Comparison of ENCODE assay signal across 25 mouse cellular contexts in genomic region chr3:27541841-27542240, GRCm38 (mm10).
DNase-seq lines count a peak whose midpoint lies in the region; ATAC-seq and TF ChIP-seq lines count a peak whose summit lies in the region.
"Had no signal": no experiment of that assay in that cellular context is flagged by ENCODE, and none has a peak within 500 bp of the region (broad histone marks: within the 10 kb centered on the region; RNA-seq: fewer than 3 reads in every experiment).

No protein-coding gene starts in this region.

- no peaks in the 10 kb centered on the region for H3K4me1 ChIP-seq in megakaryocyte, embryonic 14.5 days
- H3K4me1 ChIP-seq in E14TG2a.4 (replicated peaks; ENCODE audit: low read depth, low read length) = peaks cover 48% of the 10 kb centered on the region
- H3K4me1 ChIP-seq: embryonic facial prominence, embryonic 10.5 days; embryonic facial prominence, embryonic 12.5 days; forebrain, embryonic 13.5 days; forebrain, embryonic 15.5 days had no signal

- H3K27ac ChIP-seq in left cerebral cortex, adult 2 months = no peak overlapping the region
- H3K27ac ChIP-seq: embryonic facial prominence, embryonic 10.5 days; embryonic facial prominence, embryonic 12.5 days; forebrain, embryonic 13.5 days; forebrain, embryonic 15.5 days had no signal

- intact Hi-C loops in heart, postnatal 14 days (cut with DNase I) = no loop called here
- intact Hi-C loops in left cerebral cortex, adult 2 months (cut with DNase I) = no loop called here

- DNase-seq in heart, adult 11 months = peak; percentile 69
- DNase-seq in heart, postnatal 14 days = no peak
- DNase-seq in left cerebral cortex, adult 2 months (ENCODE audit: extremely low spot score in 1 of 2, low spot score in 2 of 2) = no peak
- DNase-seq: adrenal gland, adult 8-10 months; adrenal gland, postnatal 14 days; adrenal gland, postnatal 36 days; B cell, adult 2 months; cerebellum, adult 11-12 months; cerebellum, adult 2 months; cerebellum, adult 9-10 months; cerebellum, postnatal 10 days; cerebellum, postnatal 25 days; forebrain, postnatal 0 days had no signal

- H3K27me3 ChIP-seq in megakaryocyte, embryonic 14.5 days (replicated peaks) = peaks cover 2% of the 10 kb centered on the region
- H3K27me3 ChIP-seq in E14TG2a.4 (ENCODE audit: insufficient read depth, low read length) = no peaks in the 10 kb centered on the region
- H3K27me3 ChIP-seq: CH12.LX; embryonic facial prominence, embryonic 12.5 days; forebrain, embryonic 13.5 days; forebrain, embryonic 15.5 days; Patski had no signal

- 0 out of 2 replicates have a peak, but pooled peaks cover 4% of the 10 kb centered on the region for H3K9me3 ChIP-seq in megakaryocyte, embryonic 14.5 days
- H3K9me3 ChIP-seq in E14TG2a.4 (ENCODE audit: low read length) = no peaks in the 10 kb centered on the region
- H3K9me3 ChIP-seq: embryonic facial prominence, embryonic 10.5 days; embryonic facial prominence, embryonic 12.5 days; forebrain, embryonic 13.5 days; forebrain, embryonic 15.5 days; G1E had no signal

- no peak for TF ChIP-seq CTCF in E14TG2a.4 (conservative IDR thresholded peaks at IDR 0.05; ENCODE audit: low read length)
- TF ChIP-seq CTCF in left cerebral cortex, adult 2 months (IDR thresholded peaks at IDR 0.05) = no peak

- H3K36me3 ChIP-seq in megakaryocyte, embryonic 14.5 days (replicated peaks; ENCODE audit: low read length) = no peaks in the 10 kb centered on the region
- no peaks in the 10 kb centered on the region; the same call in 1 of the 2 replicates for H3K36me3 ChIP-seq in E14TG2a.4 (ENCODE audit: insufficient read depth, low read length)
- H3K36me3 ChIP-seq: G1E had no signal

- no peak for ATAC-seq in megakaryocyte, adult 5-6 weeks (ENCODE audit: poor library complexity, severe bottlenecking)
- ATAC-seq: activated CD4-positive, CD25-positive, alpha-beta regulatory T cell, adult 4 months; CD4-positive, CD25-positive, alpha-beta regulatory T cell, adult 4 months; forebrain, embryonic 13.5 days; forebrain, postnatal 0 days; Patski had no signal

- H3K4me3 ChIP-seq in megakaryocyte, embryonic 14.5 days (replicated peaks) = peak overlapping the region; percentile 23
- peak overlapping the region; percentile 30 for H3K4me3 ChIP-seq in E14TG2a.4 (replicated peaks; ENCODE audit: low read length)
- H3K4me3 ChIP-seq in left cerebral cortex, adult 2 months = no peak overlapping the region
- H3K4me3 ChIP-seq: embryonic facial prominence, embryonic 10.5 days; embryonic facial prominence, embryonic 12.5 days; forebrain, embryonic 13.5 days; forebrain, embryonic 15.5 days had no signal
